Mouse (Mus musculus) limb, embryonic 10.5 days (tissue): Measurements from ENCODE around the gene Oasl1. TPM values are rescaled to one million over a fixed set of nuclear protein-coding genes. Genes with fewer than 3 reads are reported as not detected.
A peak's percentile ranks its signal among the peaks of the same experiment; 100 is the strongest.
"Not testable (repeated sequence)": the region's sequence is repeated elsewhere in the genome, so short reads cannot be mapped to it uniquely, and the experiment has no call there.

Experiments
- DNase-seq: peaks from one replicate; pipeline ENCODE4 v3.0.0-alpha.2; 2017; ENCODE audit warnings: low spot score
- H3K27ac ChIP-seq: fragments of 300-500 bp; sonication (generic); 2 replicates; pipeline ENCODE4 v1.5.1; 2016; ENCODE audit warnings: mild to moderate bottlenecking
- H3K27me3 ChIP-seq: fragments of 300-500 bp; sonication (generic); 2 replicates; pipeline ENCODE4 v1.6.1; 2016; ENCODE audit warnings: low read depth, mild to moderate bottlenecking; ENCODE audit not compliant: poor library complexity, severe bottlenecking
- H3K36me3 ChIP-seq: fragments of 300-500 bp; sonication (generic); 2 replicates; pipeline ENCODE4 v1.6.1; 2016; ENCODE audit warnings: mild to moderate bottlenecking, moderate library complexity
- H3K4me1 ChIP-seq: fragments of 300-500 bp; sonication (generic); 2 replicates; pipeline ENCODE4 v1.6.1; 2016
- H3K4me3 ChIP-seq: fragments of 300-500 bp; sonication (generic); 2 replicates; pipeline ENCODE4 v1.5.1; 2016; ENCODE audit warnings: mild to moderate bottlenecking, moderate library complexity
- H3K9me3 ChIP-seq: fragments of 300-500 bp; sonication (generic); replicated peaks from 2 replicates; pipeline ENCODE4 v1.6.1; 2016; ENCODE audit warnings: mild to moderate bottlenecking
- WGBS: fragments of 180-500 bp; shearing (Covaris S2); methylation state at CpG from one replicate; pipeline ENCODE4 v1.1.7; 2016; 5-methylcytosine and 5-hydroxymethylcytosine counted together
- polyA plus RNA-seq: library from polyadenylated mRNA; unstranded; fragments of >200 nt; fragmentation: Nextera tagmentation; extraction: Ambion mirVana; gene quantifications from 2 replicates; pipeline ENCODE4 v1.2.1, GENCODE M21; 2016

Oasl1 gene
- polyA plus RNA-seq, 1 experiment from 2014 or later = 0.24 TPM

GRCm38 (mm10) chr5:114935838-114936237, 12.8 kb downstream of the Oasl1 start:
- no peaks in the 10 kb centered on the region for H3K36me3 ChIP-seq
- DNase-seq = no peak
- H3K27me3 ChIP-seq = no peaks in the 10 kb centered on the region
- WGBS = 25% methylated on average over 3 of the region's 3 CpGs
- no peaks in the 10 kb centered on the region for H3K4me1 ChIP-seq
- H3K4me3 ChIP-seq = no peak overlapping the region
- H3K9me3 ChIP-seq = no peaks in the 10 kb centered on the region
- H3K27ac ChIP-seq = no peak overlapping the region

- WGBS = 56% methylated on average over 3 of the region's 3 CpGs
- H3K4me1 ChIP-seq, DNase-seq, H3K9me3 ChIP-seq, H3K27me3 ChIP-seq, H3K27ac ChIP-seq, H3K4me3 ChIP-seq: not testable (repeated sequence)
- peaks cover 13% of the 10 kb centered on the region for H3K36me3 ChIP-seq
Observed at GRCm38 (mm10) chr5:114941138-114941537, 18.1 kb downstream of the Oasl1 start.

DNA sequence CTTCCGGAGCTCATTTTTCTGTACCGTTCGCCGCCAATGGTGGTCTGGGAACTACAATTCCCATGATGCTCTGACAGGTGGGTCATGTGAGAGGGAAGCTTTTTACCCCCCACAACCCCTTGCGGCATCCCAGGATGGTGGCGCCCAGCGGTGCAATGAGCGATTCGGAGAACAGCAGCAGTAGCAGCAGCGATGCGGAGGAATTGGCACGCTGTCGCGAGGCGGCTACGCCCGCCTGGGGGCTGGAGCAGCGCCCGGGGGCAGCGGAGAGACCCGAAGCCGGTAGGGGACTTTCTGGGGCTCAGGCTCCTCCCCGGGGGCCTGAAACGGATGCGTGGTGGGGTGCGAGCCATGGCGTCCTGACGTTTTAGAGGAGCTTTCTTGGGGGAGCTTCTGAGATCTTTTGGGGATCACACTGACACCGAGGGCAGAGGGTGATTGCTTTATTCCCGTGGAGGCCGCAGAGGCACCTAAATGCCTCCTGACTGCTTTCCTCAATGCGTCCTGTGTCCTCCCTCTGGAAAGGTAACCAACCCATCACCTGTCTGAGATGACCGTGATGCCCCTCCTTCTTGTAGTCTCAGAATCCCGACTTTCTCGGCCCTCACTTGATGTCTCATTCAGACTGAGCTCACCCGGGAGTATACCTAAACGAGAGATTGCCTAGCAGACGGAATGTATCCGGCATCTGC, 19.2 kb downstream of the Oasl1 start, which contains the start of gene 2210016L21Rik:
2210016L21Rik (plus strand) TSS at position 85 of the 692 bp plus-strand sequence.
- peaks cover 24% of the 10 kb centered on the region for H3K36me3 ChIP-seq
- H3K4me3 ChIP-seq = peak within 1 kb of the TSS; percentile 98
- 2% methylated on average over 39 of the region's 39 CpGs for WGBS
- H3K27ac ChIP-seq = peak within 1 kb of the TSS; percentile 93
- H3K27me3 ChIP-seq = no peaks in the 10 kb centered on the region
- no peaks in the 10 kb centered on the region for H3K9me3 ChIP-seq
- H3K4me1 ChIP-seq = peaks cover 3% of the 10 kb centered on the region
- peak; percentile 87 for DNase-seq

DNA sequence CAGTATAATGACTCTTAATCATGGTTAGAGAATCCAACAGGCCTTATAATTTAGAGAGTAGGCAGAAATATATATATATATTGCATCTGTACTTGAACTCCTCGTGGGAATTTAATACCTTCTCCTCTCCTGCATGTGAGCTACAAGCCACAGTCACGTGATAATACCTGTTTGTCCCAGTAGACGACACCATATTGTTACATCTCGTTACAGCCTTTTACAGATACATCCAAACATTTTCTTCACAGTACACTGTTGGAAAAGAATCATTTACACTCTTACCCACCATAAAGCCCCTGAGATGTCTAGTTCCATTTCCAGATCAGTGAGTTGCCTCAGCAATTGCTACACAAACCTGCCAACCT, 19.7 kb downstream of the Oasl1 start:
- WGBS = 55% methylated on average over 4 of the region's 4 CpGs
- Histone ChIP-seq H3K27ac (peak overlapping the region; percentile 93), H3K4me3 (peak overlapping the region; percentile 98), H3K4me1 (peaks cover 3% of the 10 kb centered on the region), H3K27me3 (no peaks in the 10 kb centered on the region), H3K9me3 (no peaks in the 10 kb centered on the region), H3K36me3 (peaks cover 29% of the 10 kb centered on the region)
- no peak for DNase-seq

DNA sequence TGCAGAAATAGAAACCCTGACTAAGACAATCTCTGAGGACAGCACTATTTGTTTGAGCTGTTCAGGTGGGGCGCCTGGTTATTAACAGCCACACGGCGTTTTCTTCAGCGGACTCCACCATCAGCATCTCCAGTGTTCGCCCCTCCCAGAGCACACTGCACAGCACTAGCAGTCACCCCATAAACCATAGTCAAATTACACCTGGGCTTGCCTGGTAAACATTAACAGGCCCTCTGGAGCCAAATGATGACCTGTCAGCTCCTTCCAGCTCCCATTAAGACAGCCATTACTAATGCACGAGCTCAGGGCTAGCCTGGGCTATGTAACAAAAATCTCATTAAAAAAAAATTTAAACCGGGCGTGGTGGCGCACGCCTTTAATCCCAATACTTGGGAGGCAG, 22.0 kb downstream of the Oasl1 start:
- 91% methylated on average over 10 of the region's 10 CpGs for WGBS
- H3K4me1 ChIP-seq = peaks cover 3% of the 10 kb centered on the region
- no peaks in the 10 kb centered on the region for H3K27me3 ChIP-seq
- H3K4me3 ChIP-seq = no peak overlapping the region
- H3K27ac ChIP-seq = no peak overlapping the region
- no peak for DNase-seq
- peaks cover 52% of the 10 kb centered on the region for H3K36me3 ChIP-seq
- no peaks in the 10 kb centered on the region for H3K9me3 ChIP-seq

- Histone ChIP-seq H3K9me3 (no peaks in the 10 kb centered on the region), H3K4me1 (peaks cover 17% of the 10 kb centered on the region), H3K4me3 (no peak overlapping the region), H3K27ac (no peak overlapping the region), H3K36me3 (peaks cover 57% of the 10 kb centered on the region), H3K27me3 (no peaks in the 10 kb centered on the region)
- 97% methylated on average over 6 of the region's 6 CpGs for WGBS
- DNase-seq = no peak
Observed at GRCm38 (mm10) chr5:114948891-114949290, 25.9 kb downstream of the Oasl1 start.

- Histone ChIP-seq H3K4me3 (no peak overlapping the region), H3K4me1 (peaks cover 17% of the 10 kb centered on the region), H3K27me3 (no peaks in the 10 kb centered on the region), H3K36me3 (peaks cover 56% of the 10 kb centered on the region), H3K27ac (no peak overlapping the region), H3K9me3 (no peaks in the 10 kb centered on the region)
- whole genome bisulfite sequencing = 77% methylated on average over 5 of the region's 5 CpGs
- no peak for DNase-seq
Observed at GRCm38 (mm10) chr5:114949316-114949715, 26.3 kb downstream of the Oasl1 start.

- H3K27ac ChIP-seq = no peak overlapping the region
- H3K36me3 ChIP-seq = peaks cover 56% of the 10 kb centered on the region
- H3K9me3 ChIP-seq = no peaks in the 10 kb centered on the region
- H3K4me1 ChIP-seq = peaks cover 17% of the 10 kb centered on the region
- no peaks in the 10 kb centered on the region for H3K27me3 ChIP-seq
- 90% methylated on average over 9 of the region's 9 CpGs for WGBS
- DNase-seq = no peak
- H3K4me3 ChIP-seq = no peak overlapping the region
Observed at GRCm38 (mm10) chr5:114949812-114950211, 26.8 kb downstream of the Oasl1 start.

- Histone ChIP-seq H3K27me3 (no peaks in the 10 kb centered on the region), H3K4me3 (no peak overlapping the region), H3K9me3 (no peaks in the 10 kb centered on the region), H3K36me3 (peaks cover 50% of the 10 kb centered on the region), H3K4me1 (peaks cover 17% of the 10 kb centered on the region), H3K27ac (peak overlapping the region; percentile 16; the same call in 1 of the 2 replicates)
- 75% methylated on average over 12 of the region's 12 CpGs for WGBS
- no peak for DNase-seq
Observed at GRCm38 (mm10) chr5:114950669-114951068, 27.6 kb downstream of the Oasl1 start.

DNA sequence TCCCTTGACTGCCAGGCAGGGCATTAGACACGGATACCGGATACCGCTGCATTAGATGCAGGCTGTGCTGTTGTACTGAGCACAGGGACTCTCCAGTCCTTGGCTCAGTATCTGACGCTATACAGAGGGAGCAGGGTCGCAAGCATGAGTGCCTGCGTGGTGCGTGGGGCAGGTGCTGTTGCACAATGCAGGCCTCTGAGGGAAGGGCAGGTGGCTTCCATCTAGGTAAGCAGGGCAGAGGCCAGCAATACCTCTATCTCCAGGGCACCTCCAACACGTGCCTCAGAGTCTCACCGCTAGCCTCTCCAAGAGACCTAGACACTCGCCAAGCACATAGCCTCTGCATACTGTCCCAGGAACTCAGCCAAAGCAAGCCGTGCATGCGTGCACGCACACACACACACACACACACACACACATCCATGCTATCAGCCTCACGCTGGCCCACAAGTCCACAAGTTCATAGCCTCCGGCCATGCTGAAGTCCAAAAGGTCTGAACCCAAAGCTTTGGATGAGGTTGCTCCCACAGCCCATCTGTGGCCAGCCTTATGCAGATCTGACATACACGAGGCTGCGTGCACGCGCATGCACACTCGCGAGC, 28.3 kb downstream of the Oasl1 start:
- H3K27me3 ChIP-seq = no peaks in the 10 kb centered on the region
- H3K4me3 ChIP-seq = no peak overlapping the region
- no peaks in the 10 kb centered on the region for H3K9me3 ChIP-seq
- no peak overlapping the region for H3K27ac ChIP-seq
- peaks cover 43% of the 10 kb centered on the region for H3K36me3 ChIP-seq
- peaks cover 17% of the 10 kb centered on the region for H3K4me1 ChIP-seq
- 87% methylated on average over 21 of the region's 21 CpGs for WGBS
- DNase-seq = no peak

DNA sequence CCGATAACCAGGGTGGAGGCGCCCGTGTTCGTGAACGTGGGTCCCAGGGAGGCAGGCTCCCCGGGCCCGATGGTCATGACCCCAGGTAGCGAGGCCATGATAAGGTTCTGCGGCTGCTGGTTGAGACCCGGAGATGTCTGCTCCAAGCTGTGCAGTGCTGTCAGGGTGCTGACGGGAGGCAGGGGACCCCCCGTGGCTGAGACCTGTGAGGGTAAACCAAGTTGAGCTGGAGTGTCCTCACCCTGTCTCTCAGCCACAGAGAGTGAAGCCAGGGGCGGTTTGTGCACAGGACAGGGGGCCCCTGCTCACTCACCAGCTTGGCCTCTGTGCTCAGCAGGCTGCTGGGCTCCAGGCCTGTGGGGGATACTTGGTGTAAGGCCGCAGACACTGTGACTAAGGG, 30.3 kb downstream of the Oasl1 start:
- WGBS = 90% methylated on average over 14 of the region's 14 CpGs
- Histone ChIP-seq H3K27ac (no peak overlapping the region), H3K36me3 (peaks cover 24% of the 10 kb centered on the region), H3K4me3 (no peak overlapping the region), H3K9me3 (no peaks in the 10 kb centered on the region), H3K4me1 (peaks cover 17% of the 10 kb centered on the region), H3K27me3 (no peaks in the 10 kb centered on the region)
- no peak for DNase-seq

DNA sequence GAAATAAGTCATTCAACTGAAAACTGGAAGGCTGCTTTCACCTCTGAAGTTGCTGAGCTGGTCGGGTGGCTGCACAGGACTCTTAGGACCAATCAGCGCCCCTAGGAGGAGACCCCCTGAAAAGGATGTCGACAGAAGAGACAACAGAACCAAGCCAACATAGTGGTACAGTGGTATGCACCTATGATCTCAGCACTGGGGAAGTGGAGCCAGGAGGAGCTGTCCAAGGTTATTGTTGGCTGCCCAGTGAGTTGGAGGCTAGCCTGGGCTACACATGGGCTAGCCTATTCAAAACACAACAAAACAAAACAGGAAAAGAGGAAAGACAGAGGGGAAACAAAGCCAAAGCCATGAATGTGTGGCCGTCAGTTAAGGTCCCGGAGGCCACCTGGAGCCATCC, 35.0 kb downstream of the Oasl1 start:
- WGBS = 88% methylated on average over 5 of the region's 5 CpGs
- Histone ChIP-seq H3K4me1 (peaks cover 10% of the 10 kb centered on the region), H3K4me3 (no peak overlapping the region), H3K9me3 (no peaks in the 10 kb centered on the region), H3K27me3 (no peaks in the 10 kb centered on the region), H3K27ac (no peak overlapping the region), H3K36me3 (no peaks in the 10 kb centered on the region)
- no peak for DNase-seq

GRCm38 (mm10) chr5:114961590-114962360, 38.7 kb downstream of the Oasl1 start:
- no peaks in the 10 kb centered on the region; the same call in 1 of the 2 replicates for H3K27me3 ChIP-seq
- WGBS = 49% methylated on average over 4 of the region's 4 CpGs
- DNase-seq = no peak
- H3K4me3 ChIP-seq = no peak overlapping the region
- H3K4me1 ChIP-seq = peaks cover 17% of the 10 kb centered on the region
- no peaks in the 10 kb centered on the region for H3K36me3 ChIP-seq
- no peaks in the 10 kb centered on the region for H3K9me3 ChIP-seq
- no peak overlapping the region for H3K27ac ChIP-seq
